Mouse (Mus musculus) gonadal fat pad, adult 2 months (tissue): Measurements from ENCODE around the gene Gm8050. TPM values are rescaled to one million over a fixed set of nuclear protein-coding genes. Genes with fewer than 3 reads are reported as not detected.
"Not testable (repeated sequence)": the region's sequence is repeated elsewhere in the genome, so short reads cannot be mapped to it uniquely, and the experiment has no call there.

Experiments used
- DNase-seq: peaks from one replicate; pipeline ENCODE4 v3.0.0-alpha.2; 2012; ENCODE audit warnings: low read depth
- polyA plus RNA-seq: library from polyadenylated mRNA; depleted of rRNA; stranded (reverse); fragments of >200 nt; gene quantifications from 2 replicates; pipeline ENCODE4 v1.2.3, GENCODE M21; 2012; rRNA removed

Gene Gm8050
- polyA plus RNA-seq = 0.09 TPM in 1 of 2 replicates, not detected in the other

DNA sequence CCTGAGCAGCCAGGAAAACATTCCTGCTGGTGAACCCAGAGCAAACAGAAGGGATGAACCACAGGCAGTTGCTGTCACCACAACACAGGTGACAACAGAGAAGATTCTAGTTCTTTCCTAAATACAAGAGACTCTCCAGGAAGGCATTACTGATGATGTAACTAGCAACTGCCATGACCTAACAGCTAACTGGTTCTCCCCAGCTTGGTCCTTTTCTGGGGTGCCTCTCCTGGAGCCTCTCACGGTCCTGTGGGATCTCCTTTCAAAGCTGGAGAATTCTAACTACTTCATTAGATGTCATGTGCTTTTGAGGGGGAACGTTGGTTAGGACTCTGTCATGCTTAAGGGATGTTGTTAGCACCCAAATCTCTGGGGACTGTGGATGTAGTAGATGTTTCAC lies at the start of gene Gm8050:
Gene Gm8050, minus strand, starts transcription at position 101 of the 400 bp plus-strand sequence.
- DNase-seq = not testable (repeated sequence)

DNA sequence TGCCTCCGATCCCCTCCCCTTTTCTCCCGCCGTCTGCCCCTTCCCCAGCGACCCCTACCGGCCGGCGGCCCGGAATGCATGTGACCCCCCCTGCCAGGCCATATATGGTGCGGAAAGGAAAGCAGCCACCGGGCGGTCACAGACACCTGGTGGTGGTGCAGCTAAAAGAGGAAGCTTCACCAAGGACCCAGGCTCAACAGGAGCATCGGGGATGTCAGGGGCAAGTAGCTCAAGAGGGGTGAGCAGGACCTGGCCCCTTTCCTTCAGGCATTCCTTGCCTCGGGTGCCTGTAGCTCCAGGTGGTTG lies 37.1 kb upstream of the Gm8050 start:
- DNase-seq = not testable (repeated sequence)

DNA sequence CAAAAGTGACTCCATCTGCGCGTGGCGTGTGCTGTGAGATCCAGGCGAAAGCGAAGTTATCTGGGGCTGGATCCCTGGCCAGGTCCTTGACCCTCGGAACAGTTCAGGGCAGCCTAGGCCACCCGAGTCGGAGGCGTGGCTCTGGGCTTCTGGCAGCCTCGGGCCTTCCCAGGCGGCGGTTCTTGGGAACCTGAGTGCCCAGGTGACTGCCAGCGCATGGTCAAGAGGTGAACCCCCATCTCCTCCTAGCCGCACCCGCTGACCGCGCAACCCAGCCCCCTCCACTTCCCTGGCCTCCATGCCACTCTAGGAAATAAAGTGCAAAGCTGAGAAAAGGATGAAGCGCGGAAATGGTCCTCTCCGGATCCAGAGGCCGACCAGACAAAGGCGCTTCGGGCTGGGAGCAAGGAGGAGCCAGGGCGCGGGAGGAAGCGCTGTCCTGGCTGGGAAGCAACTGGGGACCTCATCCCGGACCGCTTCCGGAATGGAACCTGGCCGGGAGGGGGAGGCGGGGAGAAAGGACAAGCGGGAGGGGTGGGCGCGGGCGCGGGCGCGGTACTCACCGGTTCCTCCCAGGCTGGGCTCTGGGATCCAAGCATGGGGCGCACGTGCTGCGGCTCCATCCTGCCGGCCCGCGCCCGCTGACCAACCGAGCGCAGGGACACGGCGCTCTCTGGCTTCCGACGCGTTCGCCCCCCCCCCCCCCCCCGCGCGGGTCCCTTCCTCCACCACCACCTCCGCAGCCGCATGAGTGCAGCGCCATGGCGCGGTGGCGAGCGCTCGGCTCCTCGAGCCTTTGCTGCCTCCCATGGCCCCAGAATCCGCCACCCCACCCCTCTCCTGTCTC lies 36.6 kb upstream of the Gm8050 start:
- not testable (repeated sequence) for DNase-seq

DNA sequence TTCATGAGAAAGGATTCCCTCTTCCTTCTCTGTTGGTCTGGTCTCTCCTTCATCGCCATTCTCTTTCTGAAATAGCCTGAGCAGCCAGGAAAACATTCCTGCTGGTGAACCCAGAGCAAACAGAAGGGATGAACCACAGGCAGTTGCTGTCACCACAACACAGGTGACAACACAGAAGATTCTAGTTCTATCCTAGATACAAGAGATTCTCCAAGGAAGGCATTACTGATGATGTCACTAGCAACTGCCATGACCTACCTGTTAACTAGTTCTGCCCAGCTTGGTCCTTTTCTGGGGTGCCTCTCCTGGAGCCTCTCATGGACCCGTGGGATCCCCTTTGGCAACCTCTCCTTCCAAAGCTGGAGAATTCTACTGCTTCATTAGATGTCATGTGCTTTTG lies 22.2 kb upstream of the Gm8050 start, which contains the start of gene Gm3636:
Gene Gm3636, minus strand, starts transcription at position 101 of the 400 bp plus-strand sequence.
- not testable (repeated sequence) for DNase-seq

DNA sequence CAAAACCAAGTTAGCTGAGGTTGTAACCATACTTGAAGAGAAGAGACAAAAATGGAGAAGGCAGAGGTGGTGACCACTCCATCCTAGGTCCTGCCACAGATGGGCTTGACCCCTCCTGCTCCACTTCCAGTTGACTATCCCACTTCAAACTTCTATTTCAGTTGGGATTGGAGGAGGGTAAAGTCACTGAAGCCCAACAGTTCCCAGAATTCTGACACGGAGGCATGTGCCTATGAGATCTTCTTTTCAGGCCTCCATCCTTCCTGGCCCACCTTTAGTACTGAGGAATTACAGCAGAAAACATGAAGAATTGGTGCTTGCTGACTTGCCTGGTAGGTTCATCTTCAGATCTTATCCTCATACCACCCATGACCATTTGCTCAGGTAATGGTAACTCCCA lies 36.0 kb downstream of the Gm8050 start, which contains the start of gene Gm10251:
Gene Gm10251, minus strand, starts transcription at position 101 of the 400 bp plus-strand sequence.
- DNase-seq = not testable (repeated sequence)

Other genes starting within 250 kb of the Gm8050 start
- not detected in 2 replicates for gene Gm8356, start 183.0 kb downstream of the Gm8050 start, polyA plus RNA-seq
- 0.15 and 0.38 TPM in 2 replicates for gene Gm3629, start 129.6 kb downstream of the Gm8050 start, polyA plus RNA-seq
- not detected in 2 replicates for gene Gm3460, start 97.8 kb downstream of the Gm8050 start, polyA plus RNA-seq
- not detected in 2 replicates for gene Gm10251, start 36.1 kb downstream of the Gm8050 start, polyA plus RNA-seq
- gene Gm3636, start 22.1 kb upstream of the Gm8050 start, polyA plus RNA-seq = 0.66 and 0.92 TPM in 2 replicates
- not detected in 2 replicates for gene Gm8362, start 54.2 kb upstream of the Gm8050 start, polyA plus RNA-seq
- not detected in 2 replicates for gene Gm3642, start 120.1 kb upstream of the Gm8050 start, polyA plus RNA-seq
- 0.23 and 0.26 TPM in 2 replicates for gene Gm3667, start 169.7 kb upstream of the Gm8050 start, polyA plus RNA-seq